Mouse (Mus musculus): ENCODE data around the gene Setdb1.

The Setdb1 gene

GRCm38 (mm10) chr3:95318548-95318947 is 38.5 kb downstream of the Setdb1 start:
- no peak for DNase-seq

GRCm38 (mm10) chr3:95317414-95318080 is 39.5 kb downstream of the Setdb1 start:
- peak; percentile 53 for DNase-seq

- DNase-seq: no peak
These were observed 41.0 kb downstream of the Setdb1 start for GRCm38 (mm10) chr3:95315844-95316550.

GRCm38 (mm10) chr3:95315094-95315843 is 41.7 kb downstream of the Setdb1 start:
- DNase-seq: peak; percentile 73

GRCm38 (mm10) chr3:95314486-95315093 is 42.4 kb downstream of the Setdb1 start, which contains the start of gene Cers2:
TSS of gene Cers2 (plus strand) at chr3:95314791.
- no peak for DNase-seq

- DNase-seq: no peak
These were observed 42.9 kb downstream of the Setdb1 start for GRCm38 (mm10) chr3:95314075-95314474.

GRCm38 (mm10) chr3:95313476-95313875 is 43.5 kb downstream of the Setdb1 start:
- DNase-seq: no peak

- DNase-seq: no peak
These were observed 44.4 kb downstream of the Setdb1 start for GRCm38 (mm10) chr3:95312623-95313022.

GRCm38 (mm10) chr3:95310968-95311882 is 45.8 kb downstream of the Setdb1 start:
- DNase-seq: peak; percentile 75

GRCm38 (mm10) chr3:95310496-95310895 is 46.5 kb downstream of the Setdb1 start:
- DNase-seq: no peak

GRCm38 (mm10) chr3:95307100-95307499 is 49.9 kb downstream of the Setdb1 start, which contains the start of gene Anxa9:
TSS of gene Anxa9 (minus strand) at chr3:95307176.
- DNase-seq: no peak

GRCm38 (mm10) chr3:95306244-95306643 is 50.8 kb downstream of the Setdb1 start:
- DNase-seq: no peak

- no peak for DNase-seq
These were observed 55.7 kb downstream of the Setdb1 start for GRCm38 (mm10) chr3:95301204-95301796.

GRCm38 (mm10) chr3:95298018-95298417 is 59.0 kb downstream of the Setdb1 start:
- DNase-seq: no peak

- no peak for DNase-seq
These were observed 60.9 kb downstream of the Setdb1 start for GRCm38 (mm10) chr3:95296103-95296469.

- DNase-seq: no peak
These were observed 61.5 kb downstream of the Setdb1 start for GRCm38 (mm10) chr3:95295321-95296102.

- no peak for DNase-seq
These were observed 62.3 kb downstream of the Setdb1 start for GRCm38 (mm10) chr3:95294718-95295117.

GRCm38 (mm10) chr3:95294316-95294715 is 62.7 kb downstream of the Setdb1 start:
- no peak for DNase-seq

GRCm38 (mm10) chr3:95293537-95293936 is 63.5 kb downstream of the Setdb1 start:
- no peak for DNase-seq

- peak; percentile 15 for DNase-seq
These were observed 64.1 kb downstream of the Setdb1 start for GRCm38 (mm10) chr3:95292899-95293298.

- DNase-seq: no peak
These were observed 66.0 kb downstream of the Setdb1 start for GRCm38 (mm10) chr3:95291041-95291440.

Data from cerebellum, adult 9-11 months (tissue).